Mouse (Mus musculus) adrenal gland, adult 18-20 months (tissue): ENCODE measurements at regions not wholly inside any gene's neighbourhood (a gene's known extent, or its start where the extent isn't known, plus 50 kb on each side); places are given as distances from the start of the nearest gene placed in this dataset.
"Not testable (repeated sequence)": the region's sequence is repeated elsewhere in the genome, so short reads cannot be mapped to it uniquely, and the experiment has no call there.

ENCODE experiments used
- DNase-seq, 2 experiments: peaks; one replicate each; pipeline ENCODE4 v3.0.0; 2021 to 2022; ENCODE audit warnings: low spot score in 2 of 2

DNA sequence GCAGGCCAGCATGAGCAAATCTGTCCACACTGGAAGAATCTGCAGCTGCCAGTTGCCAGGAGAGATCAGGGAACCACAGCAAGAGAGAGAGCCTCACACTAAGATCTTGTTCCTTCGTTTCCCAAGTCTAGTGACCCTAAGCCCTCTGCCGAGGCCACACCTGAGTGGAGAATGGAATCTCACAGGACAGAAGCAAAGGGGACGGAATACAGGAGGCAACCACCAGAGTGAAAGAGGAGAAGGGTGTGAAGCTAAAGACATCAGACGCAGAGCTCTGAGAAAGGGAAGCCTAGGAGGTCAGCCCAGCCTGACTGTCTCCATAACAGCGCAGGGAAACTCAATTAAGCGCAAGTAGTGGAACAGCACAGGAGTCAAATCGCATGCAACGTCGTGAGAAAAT lies 75.0 kb downstream of the Suds3 start:
- DNase-seq = no peak

GRCm38 (mm10) chr5:117037261-117037660 lies 78.7 kb downstream of the Suds3 start:
- DNase-seq = peak in 1 of 2 experiments; percentile 8

GRCm38 (mm10) chr5:117032130-117032529 lies 83.8 kb downstream of the Suds3 start:
- DNase-seq = no peak

- no peak for DNase-seq
These were observed 90.1 kb downstream of the Suds3 start for GRCm38 (mm10) chr5:117025689-117026383.

DNA sequence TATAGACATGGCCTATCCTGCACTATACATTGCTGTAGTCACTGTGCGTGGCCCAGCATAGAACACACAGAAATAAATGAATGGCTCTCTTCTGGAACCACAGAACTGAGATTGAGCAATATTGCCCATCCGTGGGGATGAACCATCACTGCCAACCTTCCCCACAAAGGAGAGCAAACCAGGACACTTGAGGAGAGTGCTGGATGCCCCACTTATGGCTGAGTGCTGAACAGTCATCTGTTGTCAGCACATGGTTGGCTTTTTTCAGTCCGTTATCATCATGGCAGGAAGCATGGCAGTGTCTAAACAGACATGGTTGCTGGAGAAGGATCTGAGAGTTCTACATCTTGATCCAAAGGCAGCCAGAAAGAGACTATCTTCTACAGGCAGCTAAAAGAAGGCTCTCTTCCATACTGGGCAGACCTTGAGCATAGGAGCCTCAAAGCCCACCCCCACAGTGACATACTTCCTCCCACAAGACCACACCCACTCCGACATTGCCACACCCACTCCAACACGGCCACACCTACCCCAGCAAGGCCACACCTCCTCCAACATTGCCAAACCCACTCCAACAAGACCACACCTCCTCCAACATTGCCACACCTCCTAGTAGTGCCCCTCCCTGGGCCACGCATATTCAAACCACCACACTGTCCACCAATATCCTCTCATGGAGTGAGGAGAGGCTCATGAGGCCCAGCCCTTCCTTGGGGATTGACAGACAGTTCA lies 97.3 kb downstream of the Suds3 start:
- DNase-seq = no peak

DNA sequence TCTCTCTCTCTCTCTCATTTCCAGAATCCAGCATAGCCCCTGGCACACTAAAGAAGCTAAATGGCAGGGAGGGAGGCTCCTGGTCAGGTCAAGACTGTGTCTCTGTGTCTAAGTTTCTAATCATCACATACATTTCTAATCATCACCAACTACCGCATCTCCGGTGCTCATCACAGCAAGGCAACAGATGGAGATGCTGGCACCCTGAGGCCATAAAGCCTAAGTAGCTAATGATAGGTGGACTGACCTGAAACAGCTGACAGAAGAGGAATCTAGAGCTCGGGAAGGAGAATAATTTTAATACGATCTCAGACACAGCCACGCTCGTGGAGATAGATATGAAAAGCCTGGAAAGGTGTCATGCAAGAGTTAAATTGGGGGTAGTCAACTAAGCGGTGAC lies 104.8 kb downstream of the Suds3 start:
- no peak for DNase-seq

- no peak for DNase-seq
These were observed 115.1 kb downstream of the Suds3 start for GRCm38 (mm10) chr5:117000770-117001201.

GRCm38 (mm10) chr5:116994508-116994907 lies 121.4 kb downstream of the Suds3 start:
- DNase-seq = no peak

DNA sequence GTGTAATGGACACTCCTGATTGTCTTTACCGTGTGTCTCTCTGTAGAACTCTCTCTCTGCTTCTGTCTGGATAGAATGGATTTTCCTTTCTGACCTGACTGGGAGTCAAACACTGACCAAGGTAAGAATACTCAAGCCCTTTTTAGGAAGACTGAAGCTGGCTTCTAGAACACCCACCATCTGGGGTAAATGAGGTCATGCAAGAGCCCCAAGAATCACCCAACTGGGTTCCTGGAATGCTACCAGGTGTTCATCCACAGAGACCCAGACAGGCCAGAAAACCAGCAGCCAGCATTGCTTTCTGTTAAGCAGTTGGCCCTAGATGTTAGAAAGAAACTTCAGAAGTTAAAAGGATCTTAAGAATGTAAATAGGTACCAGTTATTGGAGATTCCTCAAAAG lies 122.2 kb downstream of the Suds3 start:
- DNase-seq = no peak

- DNase-seq = no peak
These were observed 124.5 kb downstream of the Suds3 start for GRCm38 (mm10) chr5:116991461-116991860.

GRCm38 (mm10) chr5:116971474-116971873 lies 144.4 kb downstream of the Suds3 start:
- DNase-seq = not testable (repeated sequence)

GRCm38 (mm10) chr5:116964171-116964570 lies 151.7 kb downstream of the Suds3 start:
- no peak for DNase-seq

DNA sequence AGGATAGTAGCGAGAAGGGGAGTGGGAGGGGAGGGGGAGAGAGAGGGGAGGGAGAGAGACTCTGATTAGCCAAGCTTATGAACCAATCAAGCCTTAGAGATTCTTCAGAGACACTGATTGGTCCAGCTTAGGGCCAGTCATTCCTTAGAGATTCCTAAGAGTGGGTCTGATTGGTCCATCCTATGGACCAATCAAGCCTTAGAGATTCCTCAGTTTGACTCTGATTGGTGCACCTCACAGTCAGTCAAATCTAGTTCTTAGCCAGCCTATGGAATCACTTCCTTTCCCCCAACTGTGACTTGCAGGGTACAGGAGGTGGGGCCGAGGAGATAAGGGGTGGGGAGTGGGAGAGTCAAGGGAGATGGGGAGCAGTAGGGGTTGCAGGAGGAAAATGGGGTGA lies 152.8 kb downstream of the Suds3 start:
- no peak for DNase-seq

DNA sequence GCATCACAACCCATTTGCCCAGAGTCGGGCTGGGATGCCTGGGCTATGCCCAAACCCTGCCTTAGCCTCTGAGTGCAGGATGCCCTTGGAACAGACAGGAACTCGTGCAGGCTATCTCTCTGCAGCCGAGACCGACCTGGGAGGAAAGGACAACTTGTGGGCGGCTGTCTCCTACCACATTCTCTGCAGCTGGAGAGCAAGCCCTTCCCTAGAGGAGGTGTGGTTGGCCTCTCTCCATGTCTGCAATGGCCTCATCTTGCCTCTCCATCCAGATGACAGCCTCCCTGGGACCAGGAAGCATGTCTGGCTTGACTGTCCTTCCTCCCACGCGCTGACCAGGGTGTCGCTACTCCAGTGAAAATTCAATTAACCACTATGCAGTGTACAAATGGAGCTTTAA lies 155.9 kb downstream of the Suds3 start:
- DNase-seq = no peak

DNA sequence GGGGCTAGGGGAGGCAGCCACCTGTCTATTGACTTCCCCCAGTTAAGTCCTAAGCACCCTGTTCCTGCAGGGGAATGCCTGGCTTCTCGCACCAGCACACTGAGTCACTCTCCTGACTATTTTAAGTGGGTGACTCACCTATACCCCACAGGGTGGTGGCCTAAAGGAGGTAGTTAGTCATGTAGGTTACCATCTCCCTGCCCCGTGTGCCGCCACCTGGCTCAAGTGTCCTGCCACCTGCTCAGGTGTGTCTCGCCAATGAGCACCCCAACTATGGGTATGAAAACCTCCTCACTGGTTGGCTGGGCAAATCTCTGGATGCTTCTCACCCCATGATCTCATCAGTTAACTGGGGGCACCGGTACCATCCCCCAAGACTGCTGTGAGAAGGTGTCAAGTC lies 157.8 kb downstream of the Suds3 start:
- DNase-seq = no peak

- no peak for DNase-seq
These were observed 159.3 kb downstream of the Suds3 start for GRCm38 (mm10) chr5:116956572-116956971.

DNA sequence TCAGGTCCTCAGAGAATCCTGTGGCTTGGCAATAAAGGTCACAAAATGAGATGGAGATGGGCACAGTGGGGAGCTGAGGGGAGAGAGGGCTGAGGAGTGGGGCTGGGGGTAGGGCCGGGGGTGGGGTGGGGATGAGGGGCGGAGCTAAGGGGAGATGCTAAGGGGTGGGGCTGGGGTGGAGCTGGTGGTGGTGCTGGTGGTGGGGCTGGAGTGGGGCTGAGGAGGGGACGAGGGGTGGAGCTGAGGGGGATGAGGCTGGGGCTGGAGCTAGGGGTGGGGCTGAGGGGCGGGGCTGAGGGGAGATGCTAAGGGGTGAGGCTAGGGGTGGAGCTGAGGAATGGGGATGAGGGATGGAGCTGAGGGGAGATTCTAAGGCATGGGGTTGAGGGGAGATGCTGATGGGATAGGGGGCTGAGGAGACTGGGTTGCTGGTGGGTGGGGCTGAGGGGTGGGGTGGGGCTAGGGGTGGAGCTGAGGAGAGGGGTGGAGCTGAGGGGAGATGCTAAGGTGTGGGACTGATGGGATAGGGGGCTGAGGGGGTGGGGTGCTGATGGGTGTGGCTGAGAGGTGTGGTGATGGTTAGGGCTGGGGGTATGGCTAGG lies 165.5 kb downstream of the Suds3 start:
- no peak for DNase-seq

GRCm38 (mm10) chr5:116934585-116934984 lies 181.3 kb downstream of the Suds3 start:
- DNase-seq = no peak

DNA sequence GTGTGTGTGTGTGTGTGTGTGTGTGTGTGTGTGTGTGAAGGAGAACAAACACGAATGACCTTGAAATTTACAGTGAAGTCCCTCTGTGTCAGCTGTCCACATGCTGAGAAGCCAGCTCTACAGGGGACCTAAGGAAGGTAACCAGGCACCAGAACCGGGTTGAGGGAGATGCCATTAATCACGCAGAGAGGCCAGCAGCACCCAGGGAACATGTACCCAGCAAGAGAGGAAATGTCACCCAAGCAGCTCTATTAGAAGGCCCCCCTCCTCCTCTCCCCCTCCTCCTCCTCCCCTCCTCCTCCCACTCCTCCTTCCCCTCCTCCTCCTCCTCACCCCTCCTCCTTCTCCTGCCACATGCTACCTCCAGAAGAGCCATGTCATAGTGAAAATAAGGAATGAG lies 181.8 kb downstream of the Suds3 start:
- DNase-seq = no peak

DNA sequence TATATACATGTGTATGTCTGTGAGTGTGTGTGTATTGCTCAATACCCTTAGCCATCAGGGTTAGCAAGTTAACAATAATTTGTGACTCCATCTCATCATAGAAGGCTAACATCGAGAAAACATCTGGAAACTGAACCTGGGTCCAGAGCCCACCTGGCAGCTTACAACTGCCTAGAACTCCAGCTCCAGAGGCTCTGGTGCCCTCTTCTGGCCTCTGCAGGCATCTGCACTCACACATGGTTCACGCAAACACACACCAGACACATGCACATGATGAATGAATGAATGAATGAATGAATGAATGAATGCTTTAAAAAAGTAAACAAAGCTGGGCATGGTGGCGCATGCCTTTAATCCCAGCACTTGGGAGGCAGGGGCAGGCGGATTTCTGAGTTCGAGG lies 182.8 kb downstream of the Suds3 start:
- DNase-seq = no peak

DNA sequence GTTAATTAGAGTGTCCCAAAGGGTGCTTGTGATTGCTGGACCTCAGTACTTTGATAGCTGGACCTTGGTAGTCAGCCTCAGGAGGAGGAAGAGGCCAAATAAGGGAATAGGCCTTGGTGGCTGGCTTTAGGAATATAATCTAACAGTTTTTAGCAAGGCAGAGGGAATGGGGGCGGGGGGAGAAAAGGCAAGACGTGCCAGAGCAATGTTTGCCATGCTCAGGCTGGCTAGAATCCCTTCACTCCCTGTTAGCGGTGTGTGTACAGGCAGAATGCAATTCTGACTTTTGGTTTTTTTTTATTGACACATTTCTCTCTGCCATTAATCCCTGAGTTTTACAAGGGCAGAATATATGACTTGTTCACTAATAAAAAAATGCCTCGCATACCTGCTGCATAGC lies 192.2 kb downstream of the Suds3 start:
- DNase-seq = no peak

DNA sequence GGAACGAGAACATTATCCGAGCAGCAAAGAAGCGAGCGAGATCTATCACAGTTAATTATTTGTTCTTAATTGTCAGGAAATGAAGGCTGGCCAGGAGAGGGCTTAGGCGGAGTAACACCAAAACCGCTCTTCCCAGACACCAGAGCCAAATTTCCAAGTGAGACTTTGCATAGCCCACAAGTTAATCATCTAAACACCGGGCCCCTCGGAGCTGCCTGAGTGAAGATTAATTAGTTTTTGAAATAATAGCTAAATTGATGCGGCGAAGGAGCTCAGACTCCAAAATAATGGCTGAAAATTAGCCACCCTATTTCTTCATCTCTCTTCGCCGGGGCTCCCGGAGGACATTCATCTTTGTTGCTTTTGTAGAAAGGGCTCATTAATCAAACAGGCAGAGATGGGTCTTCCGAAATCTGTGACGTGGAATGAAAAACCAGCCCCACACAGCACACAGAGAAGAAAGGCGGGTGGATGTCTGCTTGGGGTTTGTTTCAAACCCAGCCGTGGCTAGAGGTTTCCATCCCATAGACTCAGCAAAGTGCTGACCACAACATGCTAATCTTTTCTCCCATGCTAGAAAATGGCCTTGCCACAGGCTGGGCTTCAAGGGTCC lies 193.7 kb downstream of the Suds3 start:
- DNase-seq = no peak
